Mouse (Mus musculus) C2C12 (cell line): ENCODE results near the gene Tiam1. TPM values are rescaled to one million over a fixed set of nuclear protein-coding genes. Genes with fewer than 3 reads are reported as not detected.

ENCODE experiments used
- H3K27me3 ChIP-seq: one replicate; pipeline ENCODE4 v1.6.1; 2011; ENCODE audit not compliant: control insufficient read depth, insufficient read depth, insufficient read length
- H3K36me3 ChIP-seq: one replicate; pipeline ENCODE4 v1.6.1; 2011; ENCODE audit not compliant: control insufficient read depth, insufficient read depth
- H3K4me3 ChIP-seq: one replicate; pipeline ENCODE4 v1.5.1; 2011; ENCODE audit warnings: mild to moderate bottlenecking, control low read depth; ENCODE audit not compliant: poor library complexity, insufficient read depth, severe bottlenecking
- H3K79me2 ChIP-seq: one replicate; pipeline ENCODE4 v1.6.1; 2011; ENCODE audit not compliant: control insufficient read depth, insufficient read depth
- H3K79me3 ChIP-seq: one replicate; pipeline ENCODE4 v1.6.1; 2011; ENCODE audit warnings: low read depth, control low read depth
- H3ac ChIP-seq: one replicate; pipeline ENCODE3; 2011; ENCODE audit warnings: low read depth; ENCODE audit not compliant: control insufficient read depth, insufficient read length
- CEBPB ChIP-seq: IDR thresholded peaks from one replicate; pipeline ENCODE4 v1.6.1; 2011; ENCODE audit warnings: low read depth, mild to moderate bottlenecking, control low read depth, moderate library complexity
- CTCF ChIP-seq: IDR thresholded peaks from one replicate; pipeline ENCODE4 v1.5.1; 2011; ENCODE audit not compliant: control insufficient read depth, insufficient read depth, insufficient read length
- FOSL1 ChIP-seq: IDR thresholded peaks from one replicate; pipeline ENCODE4 v1.8.0; 2011; ENCODE audit warnings: mild to moderate bottlenecking, low read length; ENCODE audit not compliant: poor library complexity, insufficient read depth, severe bottlenecking
- MAX ChIP-seq: IDR thresholded peaks from one replicate; pipeline ENCODE4 v1.6.1; 2011; ENCODE audit warnings: mild to moderate bottlenecking, control low read depth
- MYOD1 ChIP-seq: IDR thresholded peaks from one replicate; pipeline ENCODE4 v1.6.1; 2011; ENCODE audit warnings: low read depth; ENCODE audit not compliant: control insufficient read depth, insufficient read length
- MYOG ChIP-seq: IDR thresholded peaks from one replicate; pipeline ENCODE4 v1.6.1; 2011; ENCODE audit not compliant: control insufficient read depth, insufficient read length; ENCODE audit errors: extremely low read depth
- USF1 ChIP-seq: IDR thresholded peaks from one replicate; pipeline ENCODE4 v1.6.1; 2011; ENCODE audit warnings: low read depth, mild to moderate bottlenecking, control low read depth, moderate library complexity
- polyA plus RNA-seq: library from polyadenylated mRNA; unstranded; fragments of >200 nt; fragmentation: generic; extraction: Trizol; gene quantifications from one replicate; pipeline ENCODE4 v1.2.1, GENCODE M21; 2012; ENCODE audit warnings: missing spikeins

Gene Tiam1
- polyA plus RNA-seq, 1 experiment: 6.9 TPM

GRCm38 (mm10) chr16:89902578-89903304, 240.8 kb downstream of the Tiam1 start:
- Histone ChIP-seq H3K4me3 (no peak overlapping the region), H3K36me3 (no peaks in the 10 kb centered on the region), H3ac (no peak overlapping the region), H3K27me3 (no peaks in the 10 kb centered on the region), H3K79me3 (no peaks in the 10 kb centered on the region), H3K79me2 (no peaks in the 10 kb centered on the region)
- TF ChIP-seq MYOG (no peak), MAX (no peak), FOSL1 (no peak), USF1 (no peak), CTCF (no peak), MYOD1 (no peak), CEBPB (no peak)

- no peaks in the 10 kb centered on the region for H3K79me2 ChIP-seq
- H3K36me3 ChIP-seq: no peaks in the 10 kb centered on the region
- no peaks in the 10 kb centered on the region for H3K27me3 ChIP-seq
- H3K4me3 ChIP-seq: no peak overlapping the region
- TF ChIP-seq USF1 (no peak), MYOD1 (no peak), CEBPB (no peak), CTCF (no peak), MYOG (no peak), FOSL1 (no peak), MAX (no peak)
- no peaks in the 10 kb centered on the region for H3K79me3 ChIP-seq
- no peak overlapping the region for H3ac ChIP-seq
Measured at GRCm38 (mm10) chr16:89900681-89901080, 242.9 kb downstream of the Tiam1 start.

- Histone ChIP-seq H3K79me3 (no peaks in the 10 kb centered on the region), H3K27me3 (no peaks in the 10 kb centered on the region), H3K36me3 (no peaks in the 10 kb centered on the region), H3ac (no peak overlapping the region), H3K4me3 (no peak overlapping the region), H3K79me2 (no peaks in the 10 kb centered on the region)
- no peak for TF ChIP-seq USF1
- no peak for TF ChIP-seq CTCF
- TF ChIP-seq CEBPB: no peak
- no peak for TF ChIP-seq FOSL1
- TF ChIP-seq MYOD1: no peak
- no peak for TF ChIP-seq MAX
- TF ChIP-seq MYOG: no peak
Measured at GRCm38 (mm10) chr16:89899192-89899591, 244.4 kb downstream of the Tiam1 start.

- Histone ChIP-seq H3K4me3 (no peak overlapping the region), H3K79me3 (no peaks in the 10 kb centered on the region), H3K27me3 (no peaks in the 10 kb centered on the region), H3K79me2 (no peaks in the 10 kb centered on the region), H3ac (no peak overlapping the region), H3K36me3 (no peaks in the 10 kb centered on the region)
- no peak for TF ChIP-seq CTCF
Measured at GRCm38 (mm10) chr16:89898299-89898625, 245.3 kb downstream of the Tiam1 start.

GRCm38 (mm10) chr16:89897547-89898298, 245.8 kb downstream of the Tiam1 start:
- Histone ChIP-seq H3K79me3 (no peaks in the 10 kb centered on the region), H3K36me3 (no peaks in the 10 kb centered on the region), H3ac (no peak overlapping the region), H3K4me3 (no peak overlapping the region), H3K79me2 (no peaks in the 10 kb centered on the region), H3K27me3 (no peaks in the 10 kb centered on the region)
- TF ChIP-seq FOSL1: no peak
- no peak for TF ChIP-seq MYOD1
- no peak for TF ChIP-seq CTCF
- no peak for TF ChIP-seq MYOG
